Mouse (Mus musculus) liver, embryonic 12.5 days (tissue): ENCODE measurements around the gene Mov10l1. TPM values are rescaled to one million over a fixed set of nuclear protein-coding genes. Genes with fewer than 3 reads are reported as not detected.

ENCODE experiments used
- ATAC-seq: fragments of 200-750 bp; cut with Nextera tagmentation; 2 replicates; pipeline ENCODE4 v1.8.0; 2017; ENCODE audit warnings: moderate number of reproducible peaks, mild to moderate bottlenecking, moderate library complexity
- H3K27ac ChIP-seq: fragments of 300-500 bp; sonication (generic); 2 replicates; pipeline ENCODE4 v1.5.1; 2016; ENCODE audit warnings: mild to moderate bottlenecking
- H3K27me3 ChIP-seq: fragments of 300-500 bp; sonication (generic); replicated peaks from 2 replicates; pipeline ENCODE4 v1.6.1; 2016; ENCODE audit warnings: mild to moderate bottlenecking, moderate library complexity
- H3K36me3 ChIP-seq: fragments of 300-500 bp; sonication (generic); 2 replicates; pipeline ENCODE4 v1.6.1; 2016; ENCODE audit warnings: mild to moderate bottlenecking, moderate library complexity
- H3K4me1 ChIP-seq: fragments of 300-500 bp; sonication (generic); 2 replicates; pipeline ENCODE4 v1.6.1; 2016
- H3K4me2 ChIP-seq: fragments of 300-500 bp; sonication (generic); 2 replicates; pipeline ENCODE4 v1.6.1; 2016; ENCODE audit warnings: mild to moderate bottlenecking, moderate library complexity
- H3K4me3 ChIP-seq: fragments of 300-500 bp; sonication (generic); 2 replicates; pipeline ENCODE4 v1.5.1; 2016; ENCODE audit warnings: mild to moderate bottlenecking, moderate library complexity
- H3K9ac ChIP-seq: fragments of 300-500 bp; sonication (generic); 2 replicates; pipeline ENCODE4 v1.6.1; 2016; ENCODE audit warnings: mild to moderate bottlenecking, moderate library complexity
- H3K9me3 ChIP-seq: fragments of 300-500 bp; sonication (generic); replicated peaks from 2 replicates; pipeline ENCODE4 v1.6.1; 2016; ENCODE audit warnings: mild to moderate bottlenecking, moderate library complexity
- WGBS: fragments of 180-500 bp; shearing (Covaris S2); methylation state at CpG from one replicate; pipeline ENCODE4 v1.1.7; 2016; ENCODE audit not compliant: insufficient replicate concordance; 5-methylcytosine and 5-hydroxymethylcytosine counted together
- polyA plus RNA-seq: library from polyadenylated mRNA; unstranded; fragments of >200 nt; fragmentation: Nextera tagmentation; extraction: Ambion mirVana; gene quantifications from 2 replicates; pipeline ENCODE4 v1.2.1, GENCODE M21; 2016

Mov10l1 gene
- polyA plus RNA-seq, 1 experiment from 2014 or later: not detected

- Histone ChIP-seq H3K4me2 (no peak overlapping the region), H3K4me3 (no peak overlapping the region), H3K27ac (no peak overlapping the region), H3K9ac (no peak overlapping the region), H3K36me3 (no peaks in the 10 kb centered on the region), H3K9me3 (no peaks in the 10 kb centered on the region), H3K4me1 (peaks cover 4% of the 10 kb centered on the region; the same call in 1 of the 2 replicates), H3K27me3 (peaks cover 11% of the 10 kb centered on the region; the same call in 1 of the 2 replicates)
- 52% methylated on average over 7 of the region's 7 CpGs for WGBS
- ATAC-seq: no peak
Measured at GRCm38 (mm10) chr15:89020085-89020484, 37.4 kb downstream of the Mov10l1 start.

- Histone ChIP-seq H3K4me1 (peaks cover 4% of the 10 kb centered on the region; the same call in 1 of the 2 replicates), H3K9ac (no peak overlapping the region), H3K36me3 (no peaks in the 10 kb centered on the region), H3K27ac (no peak overlapping the region), H3K4me3 (no peak overlapping the region), H3K9me3 (no peaks in the 10 kb centered on the region), H3K4me2 (no peak overlapping the region), H3K27me3 (peaks cover 11% of the 10 kb centered on the region; the same call in 1 of the 2 replicates)
- WGBS: 64% methylated on average over 7 of the region's 7 CpGs
- no peak for ATAC-seq
Measured at GRCm38 (mm10) chr15:89020492-89020891, 37.8 kb downstream of the Mov10l1 start.

GRCm38 (mm10) chr15:89044381-89044780 is 61.7 kb downstream of the Mov10l1 start:
- H3K9ac ChIP-seq: no peak overlapping the region
- ATAC-seq: no peak
- 63% methylated on average over 5 of the region's 5 CpGs for WGBS

GRCm38 (mm10) chr15:89046356-89046755 is 63.6 kb downstream of the Mov10l1 start:
- no peaks in the 10 kb centered on the region for H3K36me3 ChIP-seq
- H3K4me3 ChIP-seq: no peak overlapping the region
- H3K4me1 ChIP-seq: no peaks in the 10 kb centered on the region
- H3K9me3 ChIP-seq: no peaks in the 10 kb centered on the region
- H3K27ac ChIP-seq: no peak overlapping the region
- H3K4me2 ChIP-seq: no peak overlapping the region
- no peak for ATAC-seq
- WGBS: 51% methylated on average over 4 of the region's 4 CpGs
- no peak overlapping the region for H3K9ac ChIP-seq
- no peaks in the 10 kb centered on the region for H3K27me3 ChIP-seq

More at GRCm38 (mm10) chr15:89044381-89044780, 61.7 kb downstream of the Mov10l1 start:
- H3K4me2 ChIP-seq: no peak overlapping the region
- no peaks in the 10 kb centered on the region for H3K27me3 ChIP-seq
- no peaks in the 10 kb centered on the region for H3K9me3 ChIP-seq
- H3K27ac ChIP-seq: no peak overlapping the region
- H3K4me1 ChIP-seq: no peaks in the 10 kb centered on the region
- no peaks in the 10 kb centered on the region for H3K36me3 ChIP-seq
- no peak overlapping the region for H3K4me3 ChIP-seq

- H3K4me2 ChIP-seq: no peak overlapping the region
- no peak overlapping the region for H3K9ac ChIP-seq
- no peak for ATAC-seq
- H3K9me3 ChIP-seq: no peaks in the 10 kb centered on the region
- no peaks in the 10 kb centered on the region for H3K36me3 ChIP-seq
- no peak overlapping the region for H3K27ac ChIP-seq
- WGBS: 70% methylated on average over 7 of the region's 7 CpGs
- H3K27me3 ChIP-seq: peaks cover 53% of the 10 kb centered on the region
- 0 out of 2 replicates have a peak, but pooled peaks cover under 1% of the 10 kb centered on the region for H3K4me1 ChIP-seq
- no peak overlapping the region for H3K4me3 ChIP-seq
Measured at GRCm38 (mm10) chr15:89054666-89055065, 72.0 kb downstream of the Mov10l1 start.

GRCm38 (mm10) chr15:89058736-89059135 is 76.0 kb downstream of the Mov10l1 start:
- no peak overlapping the region for H3K9ac ChIP-seq
- no peaks in the 10 kb centered on the region for H3K9me3 ChIP-seq
- 28% methylated on average over 6 of the region's 6 CpGs for WGBS
- no peak overlapping the region for H3K4me2 ChIP-seq
- 0 out of 2 replicates have a peak, but pooled peaks cover 7% of the 10 kb centered on the region for H3K4me1 ChIP-seq
- H3K4me3 ChIP-seq: no peak overlapping the region
- no peak overlapping the region for H3K27ac ChIP-seq
- peaks cover 90% of the 10 kb centered on the region for H3K27me3 ChIP-seq
- H3K36me3 ChIP-seq: no peaks in the 10 kb centered on the region
- no peak for ATAC-seq

- Histone ChIP-seq H3K4me1 (0 out of 2 replicates have a peak, but pooled peaks cover 7% of the 10 kb centered on the region), H3K4me3 (peak within 1 kb of the TSS; percentile 56), H3K9me3 (no peaks in the 10 kb centered on the region), H3K27me3 (peaks cover 94% of the 10 kb centered on the region), H3K4me2 (peak within 1 kb of the TSS; percentile 73), H3K36me3 (no peaks in the 10 kb centered on the region), H3K9ac (peak within 1 kb of the TSS; percentile 23; the same call in 1 of the 2 replicates), H3K27ac (no peak within 1 kb of the TSS)
- 3% methylated on average over 29 of the region's 57 CpGs for WGBS
- no peak for ATAC-seq
Measured at GRCm38 (mm10) chr15:89059161-89059931, 76.6 kb downstream of the Mov10l1 start, which contains the start of gene Panx2. Gene Panx2, plus strand, starts transcription at chr15:89059734.

- 0 out of 2 replicates have a peak, but pooled peaks have one; percentile 16 for ATAC-seq
- Histone ChIP-seq H3K4me1 (0 out of 2 replicates have a peak, but pooled peaks cover 7% of the 10 kb centered on the region), H3K27ac (no peak overlapping the region), H3K9me3 (no peaks in the 10 kb centered on the region), H3K4me2 (peak overlapping the region; percentile 73), H3K9ac (peak overlapping the region; percentile 23; the same call in 1 of the 2 replicates), H3K36me3 (no peaks in the 10 kb centered on the region), H3K27me3 (peaks cover 92% of the 10 kb centered on the region), H3K4me3 (peak overlapping the region; percentile 56)
- 4% methylated on average over 40 of the region's 48 CpGs for WGBS
Measured at GRCm38 (mm10) chr15:89060032-89060681, 77.4 kb downstream of the Mov10l1 start.

- Histone ChIP-seq H3K4me3 (no peak overlapping the region), H3K9me3 (no peaks in the 10 kb centered on the region), H3K27ac (no peak overlapping the region), H3K4me1 (0 out of 2 replicates have a peak, but pooled peaks cover 7% of the 10 kb centered on the region), H3K36me3 (no peaks in the 10 kb centered on the region), H3K27me3 (peaks cover 91% of the 10 kb centered on the region), H3K4me2 (no peak overlapping the region), H3K9ac (no peak overlapping the region)
- no peak for ATAC-seq
- WGBS: 69% methylated on average over 12 of the region's 12 CpGs
Measured at GRCm38 (mm10) chr15:89060811-89061460, 78.2 kb downstream of the Mov10l1 start.

GRCm38 (mm10) chr15:89061761-89062517 is 79.2 kb downstream of the Mov10l1 start:
- no peak for ATAC-seq
- Histone ChIP-seq H3K4me2 (no peak overlapping the region), H3K27ac (no peak overlapping the region), H3K4me1 (0 out of 2 replicates have a peak, but pooled peaks cover 7% of the 10 kb centered on the region), H3K27me3 (peaks cover 97% of the 10 kb centered on the region), H3K36me3 (no peaks in the 10 kb centered on the region), H3K4me3 (no peak overlapping the region), H3K9ac (no peak overlapping the region), H3K9me3 (no peaks in the 10 kb centered on the region)
- WGBS: 71% methylated on average over 6 of the region's 6 CpGs

GRCm38 (mm10) chr15:89062518-89062910 is 79.8 kb downstream of the Mov10l1 start:
- Histone ChIP-seq H3K27ac (no peak overlapping the region), H3K36me3 (no peaks in the 10 kb centered on the region), H3K9ac (no peak overlapping the region), H3K4me2 (no peak overlapping the region), H3K4me3 (no peak overlapping the region), H3K9me3 (no peaks in the 10 kb centered on the region), H3K27me3 (peaks cover 98% of the 10 kb centered on the region), H3K4me1 (0 out of 2 replicates have a peak, but pooled peaks cover 7% of the 10 kb centered on the region)
- no peak for ATAC-seq
- WGBS: 72% methylated on average over 5 of the region's 5 CpGs
